Mouse (Mus musculus) adrenal gland, adult 8-10 months (tissue): ENCODE results near the gene Stard5. TPM values are rescaled to one million over a fixed set of nuclear protein-coding genes. Genes with fewer than 3 reads are reported as not detected.

ENCODE experiments used
- DNase-seq: peaks from one replicate; pipeline ENCODE4 v3.0.0; 2022
- total RNA-seq, 4 experiments: library from RNA; stranded (reverse); gene quantifications; 2 replicates each; pipeline ENCODE4 v1.2.4; 2022

The Stard5 gene
- 10 to 100 TPM; 19.3 to 53.7 (median 29.3) TPM for total RNA-seq

- peak; percentile 92 for DNase-seq
Measured at GRCm38 (mm10) chr7:83631828-83632681, at the start of gene Stard5. Gene Stard5, plus strand, starts transcription at chr7:83631959.

- no peak for DNase-seq
Measured at GRCm38 (mm10) chr7:83584639-83585471, 46.9 kb upstream of the Stard5 start, which contains the start of gene Tmc3. Gene Tmc3, plus strand, starts transcription at chr7:83584927.

GRCm38 (mm10) chr7:83594056-83594455, 37.7 kb upstream of the Stard5 start:
- DNase-seq = no peak

GRCm38 (mm10) chr7:83597063-83597462, 34.7 kb upstream of the Stard5 start:
- no peak for DNase-seq

GRCm38 (mm10) chr7:83598997-83599912, 32.5 kb upstream of the Stard5 start:
- no peak for DNase-seq

- DNase-seq = no peak
Measured at GRCm38 (mm10) chr7:83599913-83600286, 31.9 kb upstream of the Stard5 start.

GRCm38 (mm10) chr7:83604180-83604944, 27.4 kb upstream of the Stard5 start:
- DNase-seq = no peak

- no peak for DNase-seq
Measured at GRCm38 (mm10) chr7:83606796-83607195, 25.0 kb upstream of the Stard5 start.

- no peak for DNase-seq
Measured at GRCm38 (mm10) chr7:83609891-83610290, 21.9 kb upstream of the Stard5 start.

- no peak for DNase-seq
Measured at GRCm38 (mm10) chr7:83611886-83612285, 19.9 kb upstream of the Stard5 start.

GRCm38 (mm10) chr7:83615272-83615671, 16.5 kb upstream of the Stard5 start:
- no peak for DNase-seq

- DNase-seq = no peak
Measured at GRCm38 (mm10) chr7:83615815-83616214, 15.9 kb upstream of the Stard5 start.

GRCm38 (mm10) chr7:83616268-83616667, 15.5 kb upstream of the Stard5 start:
- DNase-seq = no peak

- no peak for DNase-seq
Measured at GRCm38 (mm10) chr7:83618709-83619108, 13.1 kb upstream of the Stard5 start.

- peak; percentile 32 for DNase-seq
Measured at GRCm38 (mm10) chr7:83622582-83622981, 9.2 kb upstream of the Stard5 start.

GRCm38 (mm10) chr7:83624065-83624464, 7.7 kb upstream of the Stard5 start:
- peak; percentile 48 for DNase-seq

- DNase-seq = no peak
Measured at GRCm38 (mm10) chr7:83626557-83627257, 5.1 kb upstream of the Stard5 start.

GRCm38 (mm10) chr7:83627369-83627768, 4.4 kb upstream of the Stard5 start:
- no peak for DNase-seq

GRCm38 (mm10) chr7:83631073-83631827, 509 bp upstream of the Stard5 start:
- DNase-seq = no peak

GRCm38 (mm10) chr7:83632682-83633120, 942 bp downstream of the Stard5 start:
- no peak for DNase-seq
